Mouse (Mus musculus) neural tube, embryonic 11.5 days (tissue): ENCODE data around the gene Capn12. TPM values are rescaled to one million over a fixed set of nuclear protein-coding genes. Genes with fewer than 3 reads are reported as not detected.

ENCODE experiments used
- ATAC-seq: fragments of 200-750 bp; cut with Nextera tagmentation; 2 replicates; pipeline ENCODE4 v1.8.0; 2017; ENCODE audit warnings: moderate number of reproducible peaks, mild to moderate bottlenecking, moderate TSS enrichment, moderate library complexity; ENCODE audit not compliant: insufficient read depth, low FRiP score, low TSS enrichment
- DNase-seq: peaks from one replicate; pipeline ENCODE4 v3.0.0-alpha.2; 2015; ENCODE audit warnings: low spot score
- H3K27ac ChIP-seq: fragments of 300-500 bp; sonication (generic); 2 replicates; pipeline ENCODE4 v1.5.1; 2014; ENCODE audit warnings: low read depth, mild to moderate bottlenecking, low read length
- H3K27me3 ChIP-seq: fragments of 300-500 bp; sonication (generic); 2 replicates; pipeline ENCODE4 v1.6.1; 2014; ENCODE audit warnings: mild to moderate bottlenecking, low read length, mixed read lengths; ENCODE audit not compliant: control insufficient read depth, insufficient read depth
- H3K36me3 ChIP-seq: fragments of 300-500 bp; sonication (generic); 2 replicates; pipeline ENCODE4 v1.6.1; 2014; ENCODE audit warnings: mild to moderate bottlenecking, low read length, moderate library complexity, mixed read lengths; ENCODE audit not compliant: control insufficient read depth, insufficient read depth
- H3K4me1 ChIP-seq: fragments of 300-500 bp; sonication (generic); 2 replicates; pipeline ENCODE4 v1.6.1; 2014; ENCODE audit warnings: low read length, mixed read lengths; ENCODE audit not compliant: control insufficient read depth, insufficient read depth
- H3K4me2 ChIP-seq: fragments of 300-500 bp; sonication (generic); 2 replicates; pipeline ENCODE4 v1.6.1; 2014; ENCODE audit warnings: low read depth, mild to moderate bottlenecking, moderate library complexity
- H3K4me3 ChIP-seq: fragments of 300-500 bp; sonication (generic); 2 replicates; pipeline ENCODE4 v1.5.1; 2014; ENCODE audit warnings: low read depth, low read length
- H3K9ac ChIP-seq: fragments of 300-500 bp; sonication (generic); 2 replicates; pipeline ENCODE4 v1.6.1; 2014; ENCODE audit warnings: mild to moderate bottlenecking, low read length
- H3K9me3 ChIP-seq: fragments of 300-500 bp; sonication (generic); 2 replicates; pipeline ENCODE4 v1.6.1; 2016; ENCODE audit warnings: low read length; ENCODE audit not compliant: control insufficient read depth
- WGBS: fragments of 180-500 bp; shearing (Covaris S2); extraction: QIAGEN DNeasy Blood & Tissue Kit; methylation state at CpG from one replicate; pipeline ENCODE4 v1.1.7; 2014; 5-methylcytosine and 5-hydroxymethylcytosine counted together
- polyA plus RNA-seq: library from polyadenylated mRNA; unstranded; fragments of >200 nt; fragmentation: Nextera tagmentation; extraction: Ambion mirVana; gene quantifications from 2 replicates; pipeline ENCODE4 v1.2.1, GENCODE M21; 2014

Gene Capn12
- polyA plus RNA-seq, 1 experiment from 2014 or later, result 0.21 TPM

DNA sequence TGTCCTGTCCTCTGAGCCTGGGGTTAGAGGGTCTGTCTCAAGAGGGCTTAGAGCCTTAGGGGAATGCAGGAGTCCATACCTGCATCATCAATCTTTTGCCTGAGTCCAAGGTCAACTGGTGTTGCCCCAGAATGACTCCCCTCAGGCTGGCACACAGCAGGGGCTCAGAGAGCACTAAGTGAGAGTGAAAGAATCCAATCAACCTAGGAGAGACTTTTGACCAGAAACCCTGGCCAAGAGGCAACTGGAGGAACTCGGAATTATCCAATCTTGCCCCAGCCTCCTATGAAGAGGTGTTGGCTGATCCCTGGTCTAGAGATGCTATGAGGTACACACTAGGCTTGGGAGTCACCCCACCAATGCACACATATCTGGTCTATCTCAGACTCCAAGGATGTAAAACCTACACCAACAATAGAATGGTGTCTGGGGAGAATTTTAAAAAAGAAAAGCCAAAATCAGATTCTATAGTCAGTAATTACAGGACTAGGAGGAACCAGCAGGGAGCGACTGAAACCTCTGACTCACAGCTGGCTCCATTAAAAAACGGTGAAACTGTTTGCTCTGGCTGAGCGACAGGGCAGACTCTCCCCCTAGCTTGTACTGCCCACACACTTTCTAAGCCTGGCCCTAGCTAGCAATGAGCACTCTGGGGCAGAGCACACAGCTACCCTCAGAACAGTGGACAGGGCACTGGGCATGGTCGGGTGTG lies 49.3 kb downstream of the Capn12 start:
- Histone ChIP-seq H3K27ac (no peak overlapping the region), H3K27me3 (no peaks in the 10 kb centered on the region), H3K4me3 (no peak overlapping the region), H3K9ac (no peak overlapping the region), H3K9me3 (no peaks in the 10 kb centered on the region), H3K4me1 (peaks cover 7% of the 10 kb centered on the region), H3K4me2 (no peak overlapping the region), H3K36me3 (no peaks in the 10 kb centered on the region; the same call in 1 of the 2 replicates)
- ATAC-seq, result no peak
- WGBS, result 66% methylated on average over 5 of the region's 5 CpGs
- DNase-seq, result no peak

DNA sequence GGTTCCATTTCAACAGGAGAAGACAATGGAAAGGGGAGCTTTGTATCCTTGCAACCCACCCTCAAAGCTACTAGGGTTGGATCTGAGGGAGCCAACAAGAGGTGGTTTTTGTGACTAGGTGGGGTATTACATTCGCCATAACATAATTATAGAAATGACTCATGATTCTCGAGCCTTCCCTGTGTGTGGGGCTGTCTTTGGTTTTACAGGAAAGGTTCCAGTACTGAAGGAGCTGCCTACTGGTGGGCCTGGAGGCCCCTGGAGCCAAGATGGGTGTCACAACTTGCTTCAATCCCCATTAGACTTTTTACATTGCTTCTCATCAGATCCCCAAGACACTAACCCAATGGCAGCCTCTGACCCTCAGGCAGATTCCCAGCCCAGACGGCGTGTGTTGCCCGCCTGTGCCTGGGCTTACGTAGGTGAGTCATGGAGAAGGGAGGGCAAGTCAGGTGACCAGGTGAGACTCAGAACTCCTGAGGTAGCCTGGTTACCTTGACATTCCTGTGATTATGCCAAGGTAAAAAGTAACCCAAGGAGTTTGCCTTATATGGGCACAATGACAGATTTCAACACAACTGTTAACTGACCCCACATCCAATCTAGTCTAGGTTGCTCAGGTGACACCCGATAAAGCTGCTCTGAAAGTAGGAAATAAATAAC lies 49.9 kb downstream of the Capn12 start:
- no peaks in the 10 kb centered on the region for H3K9me3 ChIP-seq
- H3K4me2 ChIP-seq, result no peak overlapping the region
- no peaks in the 10 kb centered on the region; the same call in 1 of the 2 replicates for H3K36me3 ChIP-seq
- DNase-seq (no peak), ATAC-seq (no peak)
- WGBS, result 93% methylated on average over 7 of the region's 7 CpGs
- no peak overlapping the region for H3K27ac ChIP-seq
- no peak overlapping the region for H3K4me3 ChIP-seq
- no peaks in the 10 kb centered on the region for H3K27me3 ChIP-seq
- H3K9ac ChIP-seq, result no peak overlapping the region
- 0 out of 2 replicates have a peak, but pooled peaks cover under 1% of the 10 kb centered on the region for H3K4me1 ChIP-seq

DNA sequence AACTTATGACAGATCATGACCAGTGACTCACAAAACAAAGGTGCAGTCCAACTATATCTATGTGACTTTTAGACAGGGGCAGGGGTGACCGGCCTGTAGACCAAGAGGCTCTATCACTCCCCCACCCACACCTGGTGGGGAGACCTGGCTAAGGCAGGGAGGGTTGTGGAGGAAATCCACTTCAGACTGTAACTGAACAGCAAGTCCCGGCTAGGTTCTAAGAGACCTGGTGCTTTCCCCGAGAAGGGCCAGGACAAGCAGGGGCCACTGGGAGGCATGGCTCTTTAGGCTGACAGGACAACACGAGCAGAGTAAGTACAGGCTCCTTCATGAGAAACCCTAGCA lies 50.4 kb downstream of the Capn12 start:
- DNase-seq (no peak), ATAC-seq (no peak)
- Histone ChIP-seq H3K4me1 (0 out of 2 replicates have a peak, but pooled peaks cover 5% of the 10 kb centered on the region), H3K4me3 (no peak overlapping the region), H3K9me3 (no peaks in the 10 kb centered on the region), H3K27ac (no peak overlapping the region), H3K27me3 (no peaks in the 10 kb centered on the region), H3K36me3 (no peaks in the 10 kb centered on the region; the same call in 1 of the 2 replicates), H3K9ac (no peak overlapping the region), H3K4me2 (no peak overlapping the region)
- WGBS, result 91% methylated on average over 4 of the region's 4 CpGs

DNA sequence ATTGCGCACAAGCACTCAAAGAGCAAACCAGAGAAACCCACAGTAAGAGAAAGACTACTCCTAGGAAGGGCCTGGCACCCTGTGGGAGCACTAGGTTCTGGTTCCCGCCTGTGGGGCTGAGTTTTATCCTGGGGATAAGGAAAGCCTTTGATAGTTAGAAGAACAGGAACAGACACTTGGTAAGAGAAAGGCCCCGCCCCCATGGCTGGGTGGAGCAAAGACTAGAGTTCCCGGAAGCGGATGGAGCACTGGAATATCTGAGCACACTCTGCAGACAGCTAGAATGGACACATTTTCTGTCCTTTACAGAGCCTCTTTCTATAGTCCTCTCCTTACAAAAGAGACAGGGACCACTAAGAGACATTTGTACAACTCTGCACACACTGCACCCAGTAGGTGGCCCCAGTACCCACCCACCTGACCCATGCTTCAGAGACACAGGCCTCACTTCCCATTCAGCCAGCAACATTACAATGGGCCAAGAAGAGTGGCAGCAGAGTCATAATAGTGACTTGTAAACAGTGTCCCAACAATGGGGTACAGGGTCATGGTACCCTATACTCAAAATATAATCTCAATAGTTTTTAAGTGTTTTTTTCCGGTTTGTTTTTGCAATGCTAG lies 51.3 kb downstream of the Capn12 start:
- Histone ChIP-seq H3K9me3 (no peaks in the 10 kb centered on the region), H3K4me3 (no peak overlapping the region), H3K36me3 (no peaks in the 10 kb centered on the region; the same call in 1 of the 2 replicates), H3K4me1 (0 out of 2 replicates have a peak, but pooled peaks cover 5% of the 10 kb centered on the region), H3K4me2 (no peak overlapping the region), H3K27ac (no peak overlapping the region), H3K27me3 (no peaks in the 10 kb centered on the region), H3K9ac (no peak overlapping the region)
- ATAC-seq, result no peak
- WGBS, result 90% methylated on average over 6 of the region's 6 CpGs
- no peak for DNase-seq

DNA sequence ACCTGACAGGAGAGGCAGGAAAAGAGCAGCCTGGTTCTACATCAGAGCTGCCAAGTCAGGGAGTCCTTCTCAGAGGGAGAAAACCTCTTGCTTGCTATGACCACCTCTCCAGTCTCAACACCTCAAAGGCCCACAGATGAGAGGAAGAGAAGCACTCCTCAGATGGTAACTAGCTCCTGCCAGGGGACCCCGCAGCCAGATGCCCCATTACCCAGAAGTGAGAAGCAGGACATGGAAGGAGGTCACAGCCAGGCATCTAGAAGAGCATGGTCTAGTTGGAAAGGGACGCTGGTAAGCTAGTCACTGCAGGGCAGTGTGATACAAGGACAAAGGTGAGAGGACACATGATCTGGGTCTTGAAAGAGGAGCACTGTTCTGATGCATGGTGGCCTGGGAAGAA lies 52.6 kb downstream of the Capn12 start:
- H3K27ac ChIP-seq, result no peak overlapping the region
- WGBS, result 89% methylated on average over 2 of the region's 2 CpGs
- no peaks in the 10 kb centered on the region; the same call in 1 of the 2 replicates for H3K36me3 ChIP-seq

DNA sequence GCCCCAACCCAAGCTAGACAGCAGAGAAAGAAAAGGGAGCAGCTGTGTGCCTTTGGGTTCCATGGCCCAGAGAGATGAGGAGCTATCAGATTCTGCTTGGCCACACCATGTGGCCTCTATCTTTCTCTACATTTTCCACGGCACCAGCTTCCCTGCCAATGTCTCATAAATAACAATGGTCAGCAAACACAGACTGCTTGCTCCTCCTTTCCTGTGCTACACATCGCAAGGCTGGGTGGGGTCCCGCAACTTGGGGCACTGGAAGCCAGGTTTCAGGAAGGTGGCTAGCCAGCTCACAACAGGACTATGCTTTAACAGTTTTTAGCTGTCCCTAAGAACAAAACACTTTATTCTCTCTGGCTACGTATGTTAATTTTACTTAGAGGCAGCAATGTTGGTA lies 55.6 kb downstream of the Capn12 start:
- WGBS, result 72% methylated on average over 4 of the region's 4 CpGs
- Histone ChIP-seq H3K4me1 (peaks cover 13% of the 10 kb centered on the region; the same call in 1 of the 2 replicates), H3K4me2 (no peak overlapping the region), H3K27me3 (no peaks in the 10 kb centered on the region), H3K36me3 (no peaks in the 10 kb centered on the region; the same call in 1 of the 2 replicates), H3K9ac (no peak overlapping the region), H3K9me3 (no peaks in the 10 kb centered on the region), H3K4me3 (no peak overlapping the region), H3K27ac (peak overlapping the region; percentile 39; the same call in 1 of the 2 replicates)
- no peak for ATAC-seq
- no peak for DNase-seq

More for the DNA sequence above, 52.6 kb downstream of the Capn12 start:
- ATAC-seq, result no peak
- Histone ChIP-seq H3K4me2 (no peak overlapping the region), H3K4me1 (0 out of 2 replicates have a peak, but pooled peaks cover 6% of the 10 kb centered on the region), H3K4me3 (no peak overlapping the region), H3K9ac (no peak overlapping the region), H3K27me3 (no peaks in the 10 kb centered on the region), H3K9me3 (no peaks in the 10 kb centered on the region)
- DNase-seq, result no peak

DNA sequence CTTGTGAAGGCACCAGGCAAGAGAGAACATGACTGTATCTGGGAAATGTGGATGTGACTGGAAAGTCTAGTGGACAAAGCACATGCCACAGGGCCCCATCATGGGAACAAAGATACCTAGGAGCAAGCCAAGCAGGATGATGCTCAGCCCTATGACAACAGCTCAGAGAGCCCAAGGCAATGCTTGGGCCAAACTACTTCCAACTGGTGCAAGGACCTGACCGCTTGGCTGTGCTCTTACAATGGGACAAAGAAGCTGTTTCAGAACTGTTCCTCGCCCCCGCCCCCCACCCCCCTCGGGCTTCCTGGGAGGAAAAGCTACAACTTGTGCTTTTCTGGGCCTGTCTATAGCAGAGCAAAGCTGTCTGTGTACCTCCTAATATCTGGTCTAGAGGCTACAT lies 57.4 kb downstream of the Capn12 start:
- Histone ChIP-seq H3K4me1 (peaks cover 13% of the 10 kb centered on the region; the same call in 1 of the 2 replicates), H3K9me3 (no peaks in the 10 kb centered on the region), H3K4me3 (no peak overlapping the region), H3K27ac (0 out of 2 replicates have a peak overlapping the region, but pooled peaks have one; percentile 17), H3K9ac (no peak overlapping the region), H3K27me3 (no peaks in the 10 kb centered on the region), H3K4me2 (no peak overlapping the region), H3K36me3 (no peaks in the 10 kb centered on the region; the same call in 1 of the 2 replicates)
- ATAC-seq (no peak), DNase-seq (no peak)
- 81% methylated on average over 4 of the region's 4 CpGs for WGBS

DNA sequence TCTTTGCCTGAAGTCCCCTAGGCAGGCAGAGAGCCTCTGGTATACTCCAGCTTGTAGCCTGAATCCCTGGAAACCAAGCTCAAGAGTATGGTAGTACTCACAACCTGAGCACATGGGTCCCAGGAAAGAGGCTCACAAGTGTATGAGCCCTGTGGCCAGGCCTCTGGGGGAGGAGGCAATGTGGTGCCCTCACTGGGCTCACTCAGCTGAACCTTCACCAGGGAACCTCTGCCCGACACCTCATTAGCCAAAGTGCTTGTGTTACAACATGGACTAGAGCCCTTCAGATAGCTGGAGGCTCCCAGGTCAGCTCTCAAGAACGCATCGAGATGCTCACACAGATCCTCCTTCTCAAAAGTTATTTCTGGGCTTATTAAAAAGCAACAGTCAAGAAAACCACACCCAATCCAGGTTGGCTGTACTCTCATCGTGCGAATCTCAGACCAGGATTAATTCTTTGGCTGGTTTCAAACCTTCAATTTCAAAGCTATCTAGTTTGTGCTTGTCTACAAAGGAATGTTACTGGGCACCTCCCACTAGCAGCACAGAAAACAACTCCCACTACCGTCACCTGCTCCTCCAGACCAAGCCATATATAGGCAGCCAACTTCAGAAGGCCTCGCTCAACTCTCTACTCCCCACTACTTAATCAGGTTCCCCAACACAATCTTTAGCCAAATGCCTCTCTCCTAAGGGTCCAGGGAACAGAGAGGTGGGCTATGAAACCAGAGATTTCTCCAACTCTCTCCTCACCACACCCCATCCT lies 58.4 kb downstream of the Capn12 start:
- Histone ChIP-seq H3K4me3 (no peak overlapping the region), H3K9ac (no peak overlapping the region), H3K4me1 (peaks cover 13% of the 10 kb centered on the region; the same call in 1 of the 2 replicates), H3K27ac (no peak overlapping the region), H3K36me3 (no peaks in the 10 kb centered on the region; the same call in 1 of the 2 replicates), H3K4me2 (no peak overlapping the region), H3K9me3 (no peaks in the 10 kb centered on the region), H3K27me3 (no peaks in the 10 kb centered on the region)
- DNase-seq, result no peak
- no peak for ATAC-seq
- 89% methylated on average over 7 of the region's 7 CpGs for WGBS
